Mouse (Mus musculus) limb, embryonic 11.5 days (tissue): ENCODE data around the gene Pigk. TPM values are rescaled to one million over a fixed set of nuclear protein-coding genes. Genes with fewer than 3 reads are reported as not detected.

ENCODE experiments used
- ATAC-seq: fragments of 200-750 bp; cut with Nextera tagmentation; 2 replicates; pipeline ENCODE4 v1.8.0; 2017; ENCODE audit warnings: low read depth; ENCODE audit not compliant: insufficient number of reproducible peaks, low FRiP score, low TSS enrichment
- DNase-seq: peaks from one replicate; pipeline ENCODE4 v3.0.0-alpha.2; 2015; ENCODE audit warnings: low spot score
- H3K27ac ChIP-seq: fragments of 300-500 bp; sonication (generic); replicated peaks from 2 replicates; pipeline ENCODE4 v1.5.1; 2014; ENCODE audit warnings: low read depth, mild to moderate bottlenecking, low read length
- H3K27me3 ChIP-seq: fragments of 300-500 bp; sonication (generic); 2 replicates; pipeline ENCODE4 v1.6.1; 2014; ENCODE audit warnings: mild to moderate bottlenecking, low read length, mixed read lengths; ENCODE audit not compliant: control insufficient read depth, insufficient read depth
- H3K36me3 ChIP-seq: fragments of 300-500 bp; sonication (generic); 2 replicates; pipeline ENCODE4 v1.6.1; 2014; ENCODE audit warnings: mild to moderate bottlenecking, low read length, moderate library complexity, mixed read lengths; ENCODE audit not compliant: control insufficient read depth, insufficient read depth
- H3K4me1 ChIP-seq: fragments of 300-500 bp; sonication (generic); 2 replicates; pipeline ENCODE4 v1.6.1; 2014; ENCODE audit warnings: low read length, mixed read lengths; ENCODE audit not compliant: control insufficient read depth, insufficient read depth
- H3K4me2 ChIP-seq: fragments of 300-500 bp; sonication (generic); 2 replicates; pipeline ENCODE4 v1.6.1; 2014; ENCODE audit warnings: low read depth, mild to moderate bottlenecking, moderate library complexity; ENCODE audit not compliant: severe bottlenecking
- H3K4me3 ChIP-seq: fragments of 300-500 bp; sonication (generic); 2 replicates; pipeline ENCODE4 v1.5.1; 2014; ENCODE audit warnings: low read depth, low read length
- H3K9ac ChIP-seq: fragments of 300-500 bp; sonication (generic); 2 replicates; pipeline ENCODE4 v1.6.1; 2014; ENCODE audit warnings: mild to moderate bottlenecking, low read length
- H3K9me3 ChIP-seq: fragments of 300-500 bp; sonication (generic); 2 replicates; pipeline ENCODE4 v1.6.1; 2016; ENCODE audit warnings: low read length; ENCODE audit not compliant: control insufficient read depth
- WGBS: fragments of 180-500 bp; shearing (Covaris S2); extraction: QIAGEN DNeasy Blood & Tissue Kit; methylation state at CpG from one replicate; pipeline ENCODE4 v1.1.7; 2014; 5-methylcytosine and 5-hydroxymethylcytosine counted together
- polyA plus RNA-seq: library from polyadenylated mRNA; unstranded; fragments of >200 nt; fragmentation: Nextera tagmentation; extraction: Ambion mirVana; gene quantifications from 2 replicates; pipeline ENCODE4 v1.2.1, GENCODE M21; 2014

Pigk gene
- polyA plus RNA-seq, 1 experiment from 2014 or later, result 45.3 TPM

DNA sequence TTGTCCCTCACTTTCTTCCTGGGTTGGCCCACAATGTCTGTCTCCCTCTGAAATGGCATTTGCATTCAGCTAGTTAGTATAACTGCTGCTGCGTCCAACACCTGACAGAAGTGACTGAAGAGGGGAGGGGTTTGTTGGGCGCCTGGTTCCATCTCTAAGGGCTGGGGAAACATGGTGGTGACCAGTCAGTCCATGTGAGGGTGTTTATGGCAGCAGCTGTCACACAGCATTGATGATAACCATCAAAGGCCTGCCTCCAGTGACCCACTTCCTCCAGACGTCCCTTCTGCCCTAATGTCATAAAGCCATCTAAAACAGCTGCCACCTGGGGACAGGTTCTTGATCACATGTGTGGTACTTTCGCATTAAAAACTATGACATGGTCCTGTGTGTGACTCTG lies 212.3 kb downstream of the Pigk start:
- no peaks in the 10 kb centered on the region for H3K36me3 ChIP-seq
- H3K27me3 ChIP-seq, result no peaks in the 10 kb centered on the region
- H3K27ac ChIP-seq, result no peak overlapping the region
- no peak overlapping the region for H3K9ac ChIP-seq
- WGBS, result 35% methylated on average over 4 of the region's 4 CpGs
- no peak overlapping the region for H3K4me2 ChIP-seq
- H3K9me3 ChIP-seq, result no peaks in the 10 kb centered on the region
- ATAC-seq, result no peak
- H3K4me3 ChIP-seq, result no peak overlapping the region
- H3K4me1 ChIP-seq, result peaks cover 5% of the 10 kb centered on the region; the same call in 1 of the 2 replicates
- DNase-seq, result no peak

- 51% methylated on average over 13 of the region's 13 CpGs for WGBS
- no peaks in the 10 kb centered on the region for H3K27me3 ChIP-seq
- H3K9ac ChIP-seq, result no peak overlapping the region
- DNase-seq, result peak; percentile 32
- H3K4me1 ChIP-seq, result peaks cover 5% of the 10 kb centered on the region; the same call in 1 of the 2 replicates
- no peak overlapping the region for H3K27ac ChIP-seq
- no peak for ATAC-seq
- no peaks in the 10 kb centered on the region for H3K9me3 ChIP-seq
- no peaks in the 10 kb centered on the region for H3K36me3 ChIP-seq
- H3K4me2 ChIP-seq, result no peak overlapping the region
- no peak overlapping the region for H3K4me3 ChIP-seq
These were observed 214.5 kb downstream of the Pigk start for GRCm38 (mm10) chr3:152928287-152928975.

DNA sequence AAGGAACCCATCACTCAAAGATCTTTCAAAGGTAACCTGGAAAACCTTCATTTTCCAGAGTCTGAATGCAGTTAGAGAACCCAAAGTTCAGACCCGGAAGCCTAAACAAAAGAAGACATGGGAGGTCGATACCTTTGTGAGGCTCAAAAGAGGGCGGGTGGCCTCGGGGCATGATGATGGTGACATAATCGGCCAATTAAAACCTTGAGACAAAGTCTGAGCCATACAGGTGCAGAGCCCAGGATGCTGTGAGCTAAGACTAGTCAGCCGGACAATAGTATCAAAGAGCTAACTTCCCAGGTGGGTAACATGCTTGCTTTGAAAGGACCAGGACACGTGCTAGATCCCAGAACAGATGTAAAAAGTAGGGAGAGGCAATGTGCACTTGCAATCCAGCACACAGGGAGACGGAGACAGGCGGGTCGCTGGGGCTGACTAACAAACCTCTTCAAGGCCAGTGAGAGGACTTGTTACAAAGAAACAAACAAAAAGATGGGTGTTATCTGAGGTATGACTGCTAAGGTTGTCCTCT lies 215.4 kb downstream of the Pigk start:
- no peak overlapping the region for H3K9ac ChIP-seq
- H3K4me1 ChIP-seq, result peaks cover 5% of the 10 kb centered on the region; the same call in 1 of the 2 replicates
- DNase-seq (no peak), ATAC-seq (no peak)
- H3K36me3 ChIP-seq, result no peaks in the 10 kb centered on the region
- 75% methylated on average over 10 of the region's 10 CpGs for WGBS
- no peak overlapping the region for H3K27ac ChIP-seq
- H3K27me3 ChIP-seq, result no peaks in the 10 kb centered on the region
- H3K4me2 ChIP-seq, result no peak overlapping the region
- no peaks in the 10 kb centered on the region for H3K9me3 ChIP-seq
- H3K4me3 ChIP-seq, result no peak overlapping the region

- Histone ChIP-seq H3K27ac (no peak overlapping the region), H3K9me3 (no peaks in the 10 kb centered on the region), H3K4me2 (no peak overlapping the region), H3K4me3 (no peak overlapping the region), H3K27me3 (no peaks in the 10 kb centered on the region), H3K9ac (no peak overlapping the region), H3K4me1 (peaks cover 5% of the 10 kb centered on the region; the same call in 1 of the 2 replicates), H3K36me3 (no peaks in the 10 kb centered on the region)
- 79% methylated on average over 7 of the region's 7 CpGs for WGBS
- no peak for DNase-seq
- no peak for ATAC-seq
These were observed 215.9 kb downstream of the Pigk start for GRCm38 (mm10) chr3:152929788-152930281.

- WGBS, result 78% methylated on average over 3 of the region's 3 CpGs
- DNase-seq, result no peak
- H3K36me3 ChIP-seq, result no peaks in the 10 kb centered on the region
These were observed 217.5 kb downstream of the Pigk start for GRCm38 (mm10) chr3:152931354-152931753.

DNA sequence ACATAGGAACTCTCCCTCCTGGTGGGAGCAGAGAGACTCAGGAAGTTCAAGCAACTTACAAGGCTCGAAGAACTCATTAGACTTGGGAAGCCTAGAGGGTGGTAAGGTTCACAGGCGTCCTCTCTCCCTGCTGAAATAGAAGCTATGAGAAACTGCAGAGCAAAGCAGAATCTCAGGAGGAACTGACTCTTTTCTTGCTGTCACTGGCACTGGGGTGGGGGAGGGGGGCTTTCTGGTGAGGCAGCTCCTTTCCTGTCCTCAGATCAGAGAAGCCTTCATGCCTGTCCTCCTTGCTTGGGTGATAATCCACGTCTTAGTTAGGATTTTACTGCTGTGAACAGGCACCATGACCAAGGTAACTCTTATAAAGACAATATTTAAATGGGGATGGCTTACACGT lies 218.2 kb downstream of the Pigk start:
- peaks cover 5% of the 10 kb centered on the region; the same call in 1 of the 2 replicates for H3K4me1 ChIP-seq
- H3K9ac ChIP-seq, result no peak overlapping the region
- no peaks in the 10 kb centered on the region for H3K27me3 ChIP-seq
- H3K9me3 ChIP-seq, result no peaks in the 10 kb centered on the region
- DNase-seq (no peak), ATAC-seq (no peak)
- H3K4me2 ChIP-seq, result no peak overlapping the region
- WGBS, result 85% methylated on average over 4 of the region's 4 CpGs
- no peak overlapping the region for H3K27ac ChIP-seq
- no peak overlapping the region for H3K4me3 ChIP-seq
- H3K36me3 ChIP-seq, result no peaks in the 10 kb centered on the region

More at GRCm38 (mm10) chr3:152931354-152931753, 217.5 kb downstream of the Pigk start:
- Histone ChIP-seq H3K4me1 (peaks cover 5% of the 10 kb centered on the region; the same call in 1 of the 2 replicates), H3K9ac (no peak overlapping the region), H3K9me3 (no peaks in the 10 kb centered on the region), H3K27ac (no peak overlapping the region), H3K4me3 (no peak overlapping the region), H3K27me3 (no peaks in the 10 kb centered on the region), H3K4me2 (no peak overlapping the region)
- ATAC-seq, result no peak

GRCm38 (mm10) chr3:152932544-152932943 lies 218.6 kb downstream of the Pigk start:
- peaks cover 5% of the 10 kb centered on the region; the same call in 1 of the 2 replicates for H3K4me1 ChIP-seq
- no peak overlapping the region for H3K4me3 ChIP-seq
- no peaks in the 10 kb centered on the region for H3K27me3 ChIP-seq
- H3K9me3 ChIP-seq, result no peaks in the 10 kb centered on the region
- no peak overlapping the region for H3K9ac ChIP-seq
- DNase-seq (no peak), ATAC-seq (no peak)
- no peak overlapping the region for H3K27ac ChIP-seq
- H3K4me2 ChIP-seq, result no peak overlapping the region
- H3K36me3 ChIP-seq, result no peaks in the 10 kb centered on the region
- 93% methylated on average over 2 of the region's 2 CpGs for WGBS

DNA sequence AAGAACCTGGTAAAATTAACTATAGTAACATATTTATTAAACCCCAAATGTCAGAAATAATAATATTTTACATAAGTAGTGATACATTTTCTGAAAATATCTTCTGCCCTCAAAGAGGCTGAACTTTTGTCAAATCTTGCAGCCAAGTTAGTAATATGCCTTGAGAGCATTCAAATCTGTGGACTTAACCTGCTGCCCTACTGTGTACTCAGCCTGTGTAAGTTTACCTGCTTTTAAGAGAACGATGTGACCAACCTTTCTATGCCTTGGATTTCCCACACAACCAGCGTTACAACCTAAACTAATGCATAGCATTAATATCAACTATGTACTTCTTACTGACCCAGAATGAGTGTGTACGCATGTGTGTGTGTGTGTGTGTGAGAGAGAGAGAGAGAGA lies 219.8 kb downstream of the Pigk start:
- H3K36me3 ChIP-seq, result no peaks in the 10 kb centered on the region
- H3K4me2 ChIP-seq, result no peak overlapping the region
- no peak overlapping the region for H3K4me3 ChIP-seq
- 96% methylated on average over 3 of the region's 3 CpGs for WGBS
- H3K9me3 ChIP-seq, result no peaks in the 10 kb centered on the region
- H3K9ac ChIP-seq, result no peak overlapping the region
- DNase-seq (no peak), ATAC-seq (no peak)
- H3K27me3 ChIP-seq, result no peaks in the 10 kb centered on the region
- H3K4me1 ChIP-seq, result peaks cover 1% of the 10 kb centered on the region; the same call in 1 of the 2 replicates
- no peak overlapping the region for H3K27ac ChIP-seq
